16 mouse cellular contexts compared by ENCODE assay signal in genomic region chr7:29480183-29480582, GRCm38 (mm10). TPM values are rescaled to one million over a fixed set of nuclear protein-coding genes. Genes with fewer than 3 reads are reported as not detected.
DNase-seq lines count a peak whose midpoint lies in the region; ATAC-seq and TF ChIP-seq lines count a peak whose summit lies in the region.
"Had no signal": no experiment of that assay in that cellular context is flagged by ENCODE, and none has a peak within 500 bp of the region (broad histone marks: within the 10 kb centered on the region; RNA-seq: fewer than 3 reads in every experiment).

No protein-coding gene starts in this region.

- no peak for TF ChIP-seq CTCF in layer of hippocampus, adult 2 months (conservative IDR thresholded peaks at IDR 0.05)

- H3K9me3 ChIP-seq in forebrain, embryonic 10.5 days: no peaks in the 10 kb centered on the region
- H3K9me3 ChIP-seq in forebrain, embryonic 15.5 days: no peaks in the 10 kb centered on the region
- no peaks in the 10 kb centered on the region for H3K9me3 ChIP-seq in hindbrain, embryonic 16.5 days (ENCODE audit: control insufficient read depth, low read length)
- H3K9me3 ChIP-seq: G1E had no signal

- no peak overlapping the region for H3K9ac ChIP-seq in forebrain, embryonic 15.5 days (replicated peaks)
- no peak overlapping the region for H3K9ac ChIP-seq in hindbrain, embryonic 16.5 days (ENCODE audit: low read depth, low read length)
- H3K9ac ChIP-seq: lung, embryonic 14.5 days had no signal

- peaks cover 42% of the 10 kb centered on the region for H3K4me1 ChIP-seq in forebrain, embryonic 10.5 days
- H3K4me1 ChIP-seq in forebrain, embryonic 15.5 days: peaks cover 33% of the 10 kb centered on the region
- H3K4me1 ChIP-seq in hindbrain, embryonic 16.5 days (ENCODE audit: control insufficient read depth, insufficient read depth, low read depth, low read length): peaks cover 16% of the 10 kb centered on the region

- H3K4me3 ChIP-seq in forebrain, embryonic 10.5 days: no peak overlapping the region
- H3K4me3 ChIP-seq in forebrain, embryonic 15.5 days: no peak overlapping the region
- H3K4me3 ChIP-seq in layer of hippocampus, adult 2 months: no peak overlapping the region
- no peak overlapping the region for H3K4me3 ChIP-seq in hindbrain, embryonic 16.5 days (ENCODE audit: low read length)

- no peak for ATAC-seq in forebrain, embryonic 15.5 days (replicated peaks)
- no peak for ATAC-seq in hindbrain, embryonic 16.5 days
- ATAC-seq in megakaryocyte-erythroid progenitor cell, adult 5-6 weeks (replicated peaks; ENCODE audit: low FRiP score, low TSS enrichment, poor library complexity, severe bottlenecking): no peak

- no peaks in the 10 kb centered on the region for H3K27me3 ChIP-seq in forebrain, embryonic 10.5 days (ENCODE audit: poor library complexity, severe bottlenecking)
- no peaks in the 10 kb centered on the region for H3K27me3 ChIP-seq in forebrain, embryonic 15.5 days
- H3K27me3 ChIP-seq in hindbrain, embryonic 16.5 days (replicated peaks; ENCODE audit: control insufficient read depth, insufficient read depth, low read length): no peaks in the 10 kb centered on the region

- DNase-seq in forebrain, embryonic 10.5 days (ENCODE audit: extremely low spot score, low spot score): no peak
- DNase-seq in layer of hippocampus, adult 2 months (ENCODE audit: low spot score in 2 of 2): no peak
- DNase-seq in layer of hippocampus, postnatal 10 days (ENCODE audit: low spot score in 2 of 2): no peak
- no peak for DNase-seq in lung, postnatal 25 days (ENCODE audit: low spot score)
- DNase-seq in c-Kit-positive CD71-positive TER-119-positive erythroid progenitor cells, embryonic 14.5 days (ENCODE audit: low spot score): no peak
- DNase-seq: adrenal gland, postnatal 36 days; B cell, adult 2 months; heart, adult 11 months; kidney, postnatal 36 days; lung, embryonic 14.5 days; right cerebral cortex, adult 18-20 months; spleen, adult 18-20 months had no signal

- H3K4me2 ChIP-seq in forebrain, embryonic 15.5 days (replicated peaks): no peak overlapping the region
- H3K4me2 ChIP-seq in hindbrain, embryonic 16.5 days (ENCODE audit: low read length): no peak overlapping the region
- H3K4me2 ChIP-seq: lung, embryonic 14.5 days had no signal

- 0 out of 2 replicates have a peak, but pooled peaks cover 6% of the 10 kb centered on the region for H3K36me3 ChIP-seq in forebrain, embryonic 10.5 days (replicated peaks)
- H3K36me3 ChIP-seq in forebrain, embryonic 15.5 days: no peaks in the 10 kb centered on the region
- H3K36me3 ChIP-seq in hindbrain, embryonic 16.5 days (ENCODE audit: control insufficient read depth, insufficient read depth, low read length): no peaks in the 10 kb centered on the region

- 86% methylated on average over 4 of the region's 4 CpGs for WGBS in forebrain, embryonic 10.5 days
- 63% methylated on average over 4 of the region's 4 CpGs for WGBS in forebrain, embryonic 15.5 days
- WGBS in hindbrain, embryonic 16.5 days: 67% methylated on average over 4 of the region's 4 CpGs

- H3K27ac ChIP-seq in forebrain, embryonic 10.5 days: peak overlapping the region; percentile 83
- H3K27ac ChIP-seq in forebrain, embryonic 15.5 days (replicated peaks): no peak overlapping the region
- peak overlapping the region; percentile 21 for H3K27ac ChIP-seq in layer of hippocampus, adult 2 months
- H3K27ac ChIP-seq in hindbrain, embryonic 16.5 days (ENCODE audit: low read depth, low read length): 0 out of 2 replicates have a peak overlapping the region, but pooled peaks have one; percentile 46

RNA-seq across cellular contexts. Expression of gene Sipa1l3, which starts 38.3 kb away (rescaled TPM):
- 9.3 and 12.4 TPM in 2 replicates for polyA plus RNA-seq in forebrain, embryonic 10.5 days (2016; fragmentation: Nextera tagmentation; extraction: Ambion mirVana)
- polyA plus RNA-seq in forebrain, embryonic 15.5 days (2015; fragmentation: Nextera tagmentation; extraction: Ambion mirVana): 15.0 and 16.5 TPM in 2 replicates
- 100 to 1,000 TPM; 240 to 260 TPM for total RNA-seq in layer of hippocampus, adult 2 months (2021)
- total RNA-seq in layer of hippocampus, postnatal 10 days (2021): 100 to 1,000 TPM; 122 to 125 TPM
- 18.2 and 23.1 TPM in 2 replicates for polyA plus RNA-seq in hindbrain, embryonic 16.5 days (2015; fragmentation: Nextera tagmentation; extraction: Ambion mirVana)
- total RNA-seq in megakaryocyte-erythroid progenitor cell, adult 5-6 weeks (2014; fragmentation: Nextera tagmentation): 48.5 and 56.1 TPM in 2 replicates
- 6.2 and 7.0 TPM in 2 replicates for total RNA-seq in megakaryocyte-erythroid progenitor cell, adult 5-6 weeks (2017)
